Mouse (Mus musculus) liver, embryonic 14.5 days (tissue): ENCODE measurements around the gene Celf1. TPM values are rescaled to one million over a fixed set of nuclear protein-coding genes. Genes with fewer than 3 reads are reported as not detected.

Experiments used
- ATAC-seq: fragments of 200-750 bp; cut with Nextera tagmentation; 2 replicates; pipeline ENCODE4 v1.8.0; 2017; ENCODE audit warnings: moderate number of reproducible peaks, mild to moderate bottlenecking, moderate library complexity; ENCODE audit not compliant: insufficient read depth
- DNase-seq, 3 experiments: peaks; one replicate each; pipeline ENCODE4 v3.0.0-alpha.2; 2012 to 2013; ENCODE audit warnings: low read depth in 3 of 3, low spot score in 3 of 3
- H3K27ac ChIP-seq: fragments of 300-500 bp; sonication (generic); 2 replicates; pipeline ENCODE4 v1.5.1; 2014; ENCODE audit warnings: moderate library complexity, mild to moderate bottlenecking, control low read depth, inconsistent platforms
- H3K27me3 ChIP-seq: fragments of 300-500 bp; sonication (generic); 2 replicates; pipeline ENCODE4 v1.6.1; 2014; ENCODE audit warnings: mild to moderate bottlenecking, low read length, moderate library complexity; ENCODE audit not compliant: control insufficient read depth, insufficient read depth
- H3K36me3 ChIP-seq: fragments of 300-500 bp; sonication (generic); replicated peaks from 2 replicates; pipeline ENCODE4 v1.6.1; 2014; ENCODE audit warnings: low read depth; ENCODE audit not compliant: control insufficient read depth, insufficient read depth
- H3K4me1 ChIP-seq, 2 experiments: fragments of 200-500 bp in 1 of 2; fragments of 300-500 bp in 1 of 2; sonication (generic) in 1 of 2; replicated peaks; 2 replicates each; pipeline ENCODE4 v1.6.1; 2012 to 2014; ENCODE audit warnings: antibody characterized with exemption in 1 of 2, inconsistent platforms in 1 of 2, low read length in 1 of 2; ENCODE audit not compliant: control insufficient read depth in 2 of 2, insufficient read depth in 2 of 2
- H3K4me2 ChIP-seq: fragments of 300-500 bp; sonication (generic); 2 replicates; pipeline ENCODE4 v1.6.1; 2014; ENCODE audit warnings: low read depth, mild to moderate bottlenecking, control low read depth, moderate library complexity
- H3K4me3 ChIP-seq, 2 experiments: fragments of 200-500 bp in 1 of 2; fragments of 300-500 bp in 1 of 2; sonication (generic) in 1 of 2; 2 replicates each; pipeline ENCODE4 v1.5.1; 2012 to 2014; ENCODE audit warnings: low read depth in 2 of 2, low read length in 2 of 2, mild to moderate bottlenecking in 2 of 2, control low read depth in 1 of 2, inconsistent platforms in 1 of 2, moderate library complexity in 1 of 2; ENCODE audit not compliant: insufficient read depth in 1 of 2
- H3K9ac ChIP-seq: fragments of 300-500 bp; sonication (generic); replicated peaks from 2 replicates; pipeline ENCODE4 v1.6.1; 2014; ENCODE audit warnings: mild to moderate bottlenecking, control low read depth, moderate library complexity
- H3K9me3 ChIP-seq: fragments of 300-500 bp; sonication (generic); 2 replicates; pipeline ENCODE4 v1.6.1; 2016; ENCODE audit warnings: low read length, mixed read lengths; ENCODE audit not compliant: control insufficient read depth
- CTCF ChIP-seq: IDR thresholded peaks from 2 replicates; pipeline ENCODE4 v1.5.1; 2016; ENCODE audit warnings: antibody characterized with exemption, low read depth, control low read depth
- EP300 ChIP-seq: IDR thresholded peaks from 2 replicates; pipeline ENCODE4 v1.6.1; 2016; ENCODE audit warnings: antibody characterized with exemption, low read depth
- WGBS: fragments of 180-500 bp; shearing (Covaris S2); extraction: QIAGEN DNeasy Blood & Tissue Kit; methylation state at CpG from one replicate; pipeline ENCODE4 v1.1.7; 2014; ENCODE audit not compliant: insufficient replicate concordance; 5-methylcytosine and 5-hydroxymethylcytosine counted together
- polyA plus RNA-seq, 2 experiments: library from polyadenylated mRNA; depleted of rRNA in 1 of 2; stranded (reverse) in 1 of 2; unstranded in 1 of 2; fragments of >200 nt; fragmentation: Nextera tagmentation in 1 of 2; extraction: Ambion mirVana in 1 of 2; gene quantifications; 2 replicates each; pipeline versions ENCODE4 v1.2.1 to v1.2.3; 2012 to 2014

The Celf1 gene
- polyA plus RNA-seq, 2 experiments, result 33.5 to 37.9 TPM

DNA sequence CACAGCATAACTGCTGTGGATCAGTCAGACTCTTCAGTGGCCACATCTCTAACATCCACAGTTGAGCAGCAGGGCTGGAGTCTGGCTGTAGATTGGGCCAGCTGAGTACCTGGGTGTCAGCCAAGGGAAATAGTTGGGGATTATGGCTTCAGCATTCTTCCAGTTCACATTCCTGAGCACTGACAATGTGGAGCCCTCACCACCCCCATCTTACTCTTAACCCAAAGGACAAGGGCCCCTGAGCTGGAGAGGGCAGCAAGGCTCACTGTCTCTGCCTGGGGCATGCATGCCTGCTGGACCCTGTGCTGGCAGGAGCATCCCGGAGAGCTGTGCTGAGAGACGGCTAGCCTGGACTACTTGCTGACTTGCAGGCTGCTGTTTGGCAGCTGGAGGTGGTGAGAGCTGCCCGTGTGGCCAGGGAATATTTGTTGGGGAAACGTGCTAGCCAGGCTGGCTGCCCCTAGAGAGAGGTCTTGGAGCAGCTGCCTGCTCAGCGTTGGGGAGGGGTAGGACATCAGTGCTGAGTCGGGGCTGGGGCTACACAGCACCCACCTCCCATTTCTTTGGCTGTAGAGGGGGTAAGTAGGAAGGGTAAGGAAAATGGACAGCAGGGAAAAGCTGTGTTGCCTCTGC lies 121.8 kb downstream of the Celf1 start:
- TF ChIP-seq EP300 (no peak), CTCF (no peak)
- no peak overlapping the region for H3K4me3 ChIP-seq
- ATAC-seq (no peak), DNase-seq (no peak)
- 83% methylated on average over 6 of the region's 6 CpGs for WGBS
- peak overlapping the region; percentile 71 for H3K27ac ChIP-seq
- H3K9me3 ChIP-seq, result no peaks in the 10 kb centered on the region
- H3K4me2 ChIP-seq, result no peak overlapping the region
- H3K9ac ChIP-seq, result no peak overlapping the region; the same call in 1 of the 2 replicates
- H3K36me3 ChIP-seq, result peaks cover 60% of the 10 kb centered on the region
- peaks cover 17% of the 10 kb centered on the region in 2 experiments for H3K4me1 ChIP-seq
- no peaks in the 10 kb centered on the region for H3K27me3 ChIP-seq

DNA sequence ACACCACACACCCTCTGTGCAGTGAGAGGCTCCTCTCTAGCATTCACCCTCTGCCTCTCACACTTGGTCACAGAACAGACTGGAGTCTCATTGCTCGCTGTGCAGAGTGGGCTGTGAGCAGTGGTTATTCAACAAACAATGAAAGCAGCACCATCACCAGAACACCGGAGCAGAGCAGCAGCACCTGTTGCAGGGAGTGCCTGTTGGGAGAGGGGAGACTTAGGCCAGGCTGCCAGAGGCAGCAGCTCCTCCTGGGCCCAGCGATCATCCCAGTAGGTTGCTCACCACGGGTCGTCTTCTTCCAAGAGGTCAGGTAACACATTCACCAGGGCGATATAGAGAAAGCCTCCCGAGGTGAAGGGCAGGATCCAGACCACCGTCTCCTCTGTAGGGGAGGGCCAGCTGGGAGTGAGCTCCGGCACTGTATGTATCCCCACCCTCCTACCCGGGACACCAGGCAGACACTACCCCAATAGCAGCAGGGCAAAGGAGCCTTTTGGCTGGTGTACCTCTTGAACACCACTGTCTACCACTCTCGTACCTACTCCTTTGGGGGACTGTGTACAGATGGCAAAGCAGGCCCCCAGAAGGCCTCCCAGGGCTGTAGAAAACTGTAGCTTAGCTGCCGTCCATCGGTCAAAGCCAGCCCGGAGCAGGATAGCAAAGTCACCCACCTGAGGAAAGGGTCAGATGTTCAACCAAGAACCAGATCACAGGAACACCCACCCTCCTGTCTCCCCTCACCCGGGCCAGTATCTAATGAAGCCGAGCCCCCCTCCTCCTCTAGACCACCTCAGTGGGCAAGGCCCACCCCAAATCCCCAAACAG lies 122.8 kb downstream of the Celf1 start:
- no peak overlapping the region for H3K9ac ChIP-seq
- no peak overlapping the region for H3K4me2 ChIP-seq
- peaks cover 17% of the 10 kb centered on the region in 2 experiments for H3K4me1 ChIP-seq
- TF ChIP-seq EP300 (no peak), CTCF (no peak)
- DNase-seq (no peak), ATAC-seq (no peak)
- H3K27ac ChIP-seq, result no peak overlapping the region
- H3K36me3 ChIP-seq, result peaks cover 51% of the 10 kb centered on the region
- WGBS, result 88% methylated on average over 16 of the region's 16 CpGs
- no peak overlapping the region for H3K4me3 ChIP-seq
- H3K9me3 ChIP-seq, result no peaks in the 10 kb centered on the region
- no peaks in the 10 kb centered on the region for H3K27me3 ChIP-seq

DNA sequence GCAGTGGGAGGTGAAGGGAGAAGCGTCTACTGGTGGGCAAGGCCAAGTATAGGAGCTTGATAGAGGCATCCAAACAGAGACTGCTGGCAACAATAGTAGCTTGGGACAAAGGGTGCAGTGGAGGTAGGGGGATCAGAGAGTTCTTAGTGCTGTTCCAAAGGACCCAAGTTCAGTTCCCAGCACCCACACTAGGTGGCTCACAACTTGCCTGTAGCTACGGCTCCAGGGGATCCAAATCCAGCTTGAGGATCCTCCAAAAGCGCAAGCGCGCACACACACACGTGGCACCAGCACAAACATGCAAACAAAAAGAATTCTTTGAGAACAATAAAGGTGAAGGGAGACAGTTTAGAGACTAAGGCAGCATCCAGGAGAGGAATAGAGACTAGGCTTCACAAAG lies 124.0 kb downstream of the Celf1 start:
- Histone ChIP-seq H3K27ac (no peak overlapping the region), H3K4me1 (peaks cover 17 to 19% of the 10 kb centered on the region in 2 experiments), H3K36me3 (peaks cover 40% of the 10 kb centered on the region), H3K4me2 (no peak overlapping the region), H3K4me3 (no peak overlapping the region), H3K27me3 (no peaks in the 10 kb centered on the region), H3K9ac (no peak overlapping the region), H3K9me3 (no peaks in the 10 kb centered on the region)
- TF ChIP-seq CTCF (no peak), EP300 (no peak)
- 86% methylated on average over 6 of the region's 6 CpGs for WGBS
- DNase-seq (no peak), ATAC-seq (no peak)

DNA sequence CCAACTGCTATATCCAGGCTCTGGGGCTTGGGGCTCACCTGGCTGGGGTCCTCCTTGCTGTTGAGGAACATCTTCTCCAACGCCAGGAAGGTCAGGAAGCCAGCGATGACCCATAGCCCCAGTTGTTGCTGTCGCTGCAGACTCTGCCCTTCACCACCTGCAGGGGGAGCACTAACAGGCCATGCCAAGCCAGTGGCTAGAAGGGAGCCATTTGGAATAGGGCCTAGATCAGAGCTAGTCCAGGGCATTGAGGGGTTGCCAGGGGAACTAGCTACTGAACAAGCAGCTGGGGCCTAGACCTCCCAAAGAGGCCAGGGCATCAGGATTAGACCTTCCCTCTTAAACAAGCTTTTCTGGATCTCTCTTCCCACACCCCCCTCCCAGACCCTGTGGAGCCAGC lies 125.4 kb downstream of the Celf1 start:
- no peak overlapping the region for H3K9ac ChIP-seq
- H3K27me3 ChIP-seq, result no peaks in the 10 kb centered on the region
- no peaks in the 10 kb centered on the region for H3K9me3 ChIP-seq
- no peak for ATAC-seq
- no peak for DNase-seq
- TF ChIP-seq CTCF (peak; percentile 95), EP300 (no peak)
- peaks cover 14 to 17% of the 10 kb centered on the region in 2 experiments for H3K4me1 ChIP-seq
- no peak overlapping the region for H3K4me2 ChIP-seq
- no peak overlapping the region for H3K4me3 ChIP-seq
- H3K27ac ChIP-seq, result no peak overlapping the region
- H3K36me3 ChIP-seq, result peaks cover 28% of the 10 kb centered on the region
- 46% methylated on average over 3 of the region's 3 CpGs for WGBS

DNA sequence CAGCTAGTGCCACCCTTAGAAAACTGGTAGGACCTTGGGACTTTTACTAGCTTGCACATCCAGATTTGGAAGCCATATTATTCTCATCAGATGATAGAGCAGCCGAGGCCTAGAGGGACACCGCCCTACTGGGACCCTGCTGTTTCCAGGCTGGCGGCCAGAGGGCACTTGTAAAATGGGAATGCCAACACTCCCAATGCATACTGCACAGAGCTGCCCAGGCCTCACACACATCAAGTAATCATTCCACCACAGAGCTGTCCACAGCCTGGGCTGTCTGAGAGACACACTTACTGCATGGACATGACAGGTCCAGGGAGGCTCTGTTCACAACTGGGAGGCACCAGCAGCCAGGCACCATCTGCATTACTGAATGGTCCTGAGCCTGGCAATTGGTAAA lies 126.3 kb downstream of the Celf1 start:
- H3K9me3 ChIP-seq, result no peaks in the 10 kb centered on the region
- H3K4me3 ChIP-seq, result no peak overlapping the region
- no peak for DNase-seq
- H3K36me3 ChIP-seq, result peaks cover 28% of the 10 kb centered on the region
- H3K27me3 ChIP-seq, result no peaks in the 10 kb centered on the region
- peaks cover 5 to 15% of the 10 kb centered on the region in 2 experiments for H3K4me1 ChIP-seq
- 69% methylated on average over 3 of the region's 3 CpGs for WGBS
- H3K4me2 ChIP-seq, result no peak overlapping the region
- no peak for ATAC-seq
- H3K9ac ChIP-seq, result no peak overlapping the region
- no peak for TF ChIP-seq CTCF
- no peak for TF ChIP-seq EP300
- no peak overlapping the region for H3K27ac ChIP-seq
